Mouse (Mus musculus) cerebellum, adult 9-10 months (tissue): Measurements from ENCODE around the gene Add3.
A peak's percentile ranks its signal among the peaks of the same experiment; 100 is the strongest.

ENCODE experiments used
- DNase-seq: peaks from one replicate; pipeline ENCODE4 v3.0.0; 2022

Gene Add3

GRCm38 (mm10) chr19:53243956-53244355 is 103.7 kb downstream of the Add3 start:
- DNase-seq: no peak

- DNase-seq: no peak
Measured at GRCm38 (mm10) chr19:53247558-53247957, 107.3 kb downstream of the Add3 start.

DNA sequence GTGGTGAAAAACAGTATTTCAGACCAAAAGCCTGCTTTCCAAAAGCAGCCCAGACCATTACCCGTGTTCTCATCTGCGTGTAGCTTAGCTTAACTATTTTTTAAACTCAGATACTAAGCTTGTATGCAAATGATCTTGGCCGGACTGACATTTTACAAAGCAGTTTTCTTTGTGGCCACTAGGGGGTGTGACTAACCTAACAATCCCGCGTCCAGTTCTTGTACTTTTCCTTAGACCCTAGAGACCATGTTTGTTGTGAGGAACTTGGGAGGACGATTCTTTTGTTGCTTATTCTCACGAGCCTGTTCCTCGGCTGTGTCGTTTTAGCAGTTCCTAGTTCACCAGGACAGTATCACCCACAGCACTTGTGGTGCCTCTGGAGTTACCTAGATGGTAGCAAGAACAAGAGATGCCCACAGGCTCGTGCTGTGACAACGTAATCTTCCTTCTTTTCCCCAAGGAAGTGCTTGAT is 107.8 kb downstream of the Add3 start:
- DNase-seq: peak; percentile 81

- no peak for DNase-seq
Measured at GRCm38 (mm10) chr19:53251015-53251414, 110.8 kb downstream of the Add3 start.

DNA sequence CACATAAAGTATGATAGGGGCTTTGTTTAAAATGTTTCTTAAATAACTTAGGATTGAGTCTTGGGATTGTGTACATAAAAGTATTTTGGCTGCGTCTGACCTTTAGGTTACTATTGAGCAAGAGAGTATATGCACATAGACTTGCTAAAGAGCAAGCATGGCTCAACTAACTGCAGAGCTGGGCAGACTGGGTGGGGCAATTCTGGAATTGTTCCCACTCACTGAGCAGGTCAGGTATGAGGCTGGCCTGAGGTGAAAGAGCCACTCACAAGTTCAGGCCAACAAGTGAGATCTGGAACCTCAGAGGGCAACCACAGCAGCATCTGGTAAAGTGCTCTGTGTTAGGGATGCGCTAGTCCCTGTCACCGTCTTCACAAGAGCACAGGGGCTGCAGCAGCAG is 111.4 kb downstream of the Add3 start:
- DNase-seq: no peak

- no peak for DNase-seq
Measured at GRCm38 (mm10) chr19:53252111-53253028, 112.1 kb downstream of the Add3 start.

- DNase-seq: no peak
Measured at GRCm38 (mm10) chr19:53256361-53256760, 116.1 kb downstream of the Add3 start.

- DNase-seq: no peak
Measured at GRCm38 (mm10) chr19:53256991-53257594, 116.8 kb downstream of the Add3 start.

DNA sequence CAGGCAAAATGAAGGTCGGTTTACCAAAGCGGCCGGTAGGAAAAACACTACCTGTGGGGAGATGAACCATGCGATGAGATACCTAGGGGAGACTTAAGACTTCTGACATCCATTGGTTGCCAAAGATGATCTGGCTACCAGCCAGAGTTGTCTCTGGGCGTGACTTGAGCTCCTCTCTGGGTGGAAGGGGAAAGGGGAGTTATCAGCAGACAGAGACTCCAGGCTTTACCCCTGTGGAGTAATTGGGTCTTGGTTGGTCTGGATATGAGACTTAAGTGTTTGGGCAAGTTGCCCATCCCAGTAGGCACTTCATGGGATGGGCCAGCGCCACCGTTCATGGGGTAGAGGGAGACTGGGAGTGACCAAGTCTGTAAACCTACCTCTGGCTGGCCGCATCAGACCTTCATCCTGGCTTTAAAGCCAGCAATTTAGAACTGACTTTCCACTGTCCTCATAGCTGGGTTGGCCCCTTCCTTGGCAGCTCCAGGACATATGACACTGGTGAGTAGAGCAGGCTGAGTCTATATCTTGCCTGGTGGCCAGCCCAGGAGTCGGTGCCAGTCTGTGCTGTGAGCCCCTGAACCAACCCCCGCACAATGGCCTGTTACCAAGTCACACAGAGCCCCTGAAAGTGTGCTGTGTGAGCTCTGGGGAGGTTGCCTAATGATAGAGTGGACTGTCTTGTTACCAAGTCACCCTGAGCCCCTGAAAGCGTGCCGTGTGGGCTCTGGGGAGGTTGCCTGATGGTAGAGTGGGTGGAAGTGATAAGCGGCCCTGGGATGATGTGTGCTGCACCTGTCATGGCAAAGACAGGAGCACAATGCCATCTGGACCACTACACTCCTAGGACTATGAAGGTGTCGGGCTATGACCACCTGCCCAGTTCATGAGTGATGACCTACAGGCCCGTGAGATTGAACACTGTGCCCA is 117.7 kb downstream of the Add3 start:
- DNase-seq: peak; percentile 46

GRCm38 (mm10) chr19:53258740-53259506 is 118.7 kb downstream of the Add3 start:
- no peak for DNase-seq

- peak; percentile 82 for DNase-seq
Measured at GRCm38 (mm10) chr19:53259541-53259940, 119.3 kb downstream of the Add3 start.

DNA sequence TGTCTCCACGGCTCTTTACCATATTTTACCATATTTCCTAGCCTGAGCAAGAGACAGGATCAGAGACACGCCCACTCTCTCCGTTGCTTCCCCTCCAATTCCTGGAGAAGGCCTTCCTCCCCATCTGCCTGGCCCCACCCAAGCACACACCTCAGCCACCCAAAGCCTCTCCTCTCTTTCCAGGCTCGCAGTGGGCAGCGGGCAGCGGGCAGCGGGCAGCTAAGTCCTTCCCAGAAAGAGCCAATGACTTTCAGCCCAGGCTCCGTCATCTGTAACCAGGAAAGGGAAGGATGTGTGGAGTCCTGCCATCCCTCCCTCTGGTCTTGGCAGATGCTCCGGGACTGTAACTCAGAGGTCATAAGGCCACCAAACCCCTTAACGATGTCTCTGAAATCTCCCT is 120.0 kb downstream of the Add3 start:
- DNase-seq: no peak

- DNase-seq: no peak
Measured at GRCm38 (mm10) chr19:53260828-53261227, 120.6 kb downstream of the Add3 start.

DNA sequence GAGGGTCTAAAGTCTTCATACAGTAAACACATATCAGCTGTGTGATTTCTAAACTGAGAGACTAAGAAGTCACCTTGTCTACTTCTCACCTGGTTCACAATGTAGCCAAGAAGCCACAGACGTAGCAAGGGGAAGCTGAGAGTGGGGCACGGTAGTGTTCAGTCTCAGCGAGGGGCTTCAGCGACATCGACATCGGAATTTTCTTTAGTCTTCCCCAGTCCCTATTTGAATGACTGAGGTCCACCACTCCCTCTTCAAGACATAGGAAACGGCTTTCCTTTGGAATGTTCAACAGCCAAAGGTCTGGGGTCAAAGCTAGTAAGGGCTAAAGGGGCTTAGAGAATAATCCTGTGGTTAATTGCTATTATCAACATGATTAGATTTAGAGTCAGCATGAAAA is 121.8 kb downstream of the Add3 start:
- no peak for DNase-seq

DNA sequence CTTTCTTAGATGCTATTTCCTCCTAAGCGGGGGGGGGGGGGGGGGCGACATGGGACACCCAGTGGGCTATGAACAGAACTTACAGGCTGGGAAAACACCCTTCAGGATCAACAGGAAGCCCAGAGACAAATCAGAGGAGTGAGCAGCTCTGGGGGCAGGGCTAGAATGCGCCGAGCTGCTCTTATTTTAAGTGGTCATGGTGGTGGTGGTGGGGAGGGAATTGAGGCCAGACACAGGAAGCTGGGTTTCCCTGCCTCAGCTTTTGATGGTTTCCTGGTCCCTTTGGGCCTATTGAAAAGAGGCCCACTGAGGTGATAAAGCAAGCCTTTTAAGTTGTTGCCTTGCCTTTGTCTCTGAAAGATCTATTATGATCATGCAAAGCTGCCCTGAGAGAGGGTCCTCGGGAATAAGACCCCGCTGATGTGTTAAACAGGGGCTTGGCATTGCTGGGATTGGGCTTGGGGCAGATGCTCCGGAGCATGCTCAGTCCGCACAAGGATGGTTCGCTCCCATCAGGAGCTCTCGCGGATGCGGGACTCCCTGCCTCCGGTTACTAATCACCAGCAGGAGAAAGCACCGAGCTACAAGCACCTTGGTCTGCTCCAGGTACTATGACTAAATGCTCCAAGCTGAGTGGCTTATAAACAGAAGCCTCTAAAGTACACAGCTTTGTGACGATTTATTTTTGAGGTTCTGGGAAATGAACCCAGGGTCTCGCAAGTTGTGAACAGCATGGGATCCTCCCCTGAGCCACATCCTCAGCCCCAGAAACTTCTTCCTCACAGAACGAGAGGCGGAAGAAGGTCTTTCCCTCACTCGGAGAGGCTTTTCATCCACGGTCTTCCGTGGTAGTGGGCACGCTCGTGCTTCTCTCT is 123.9 kb downstream of the Add3 start:
- no peak for DNase-seq

- DNase-seq: no peak
Measured at GRCm38 (mm10) chr19:53264821-53265727, 124.8 kb downstream of the Add3 start.

DNA sequence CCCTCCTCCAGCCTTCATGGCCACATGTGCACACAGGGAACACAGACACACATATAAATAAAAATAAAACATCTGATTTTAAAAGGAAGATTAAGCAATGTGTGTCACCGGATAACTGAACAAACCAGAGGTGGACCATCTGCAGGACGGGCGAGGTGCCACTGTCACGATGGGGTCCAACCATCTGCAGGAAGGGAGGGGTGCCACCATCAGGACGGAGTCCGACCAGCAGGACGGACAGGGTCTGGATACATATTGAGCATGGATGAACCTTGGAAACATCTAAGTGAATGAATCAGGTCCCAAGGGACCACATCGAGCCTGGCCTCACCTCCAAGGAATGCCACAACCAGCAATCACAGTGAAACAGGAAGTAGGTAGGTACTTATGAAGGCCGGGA is 127.1 kb downstream of the Add3 start:
- no peak for DNase-seq

DNA sequence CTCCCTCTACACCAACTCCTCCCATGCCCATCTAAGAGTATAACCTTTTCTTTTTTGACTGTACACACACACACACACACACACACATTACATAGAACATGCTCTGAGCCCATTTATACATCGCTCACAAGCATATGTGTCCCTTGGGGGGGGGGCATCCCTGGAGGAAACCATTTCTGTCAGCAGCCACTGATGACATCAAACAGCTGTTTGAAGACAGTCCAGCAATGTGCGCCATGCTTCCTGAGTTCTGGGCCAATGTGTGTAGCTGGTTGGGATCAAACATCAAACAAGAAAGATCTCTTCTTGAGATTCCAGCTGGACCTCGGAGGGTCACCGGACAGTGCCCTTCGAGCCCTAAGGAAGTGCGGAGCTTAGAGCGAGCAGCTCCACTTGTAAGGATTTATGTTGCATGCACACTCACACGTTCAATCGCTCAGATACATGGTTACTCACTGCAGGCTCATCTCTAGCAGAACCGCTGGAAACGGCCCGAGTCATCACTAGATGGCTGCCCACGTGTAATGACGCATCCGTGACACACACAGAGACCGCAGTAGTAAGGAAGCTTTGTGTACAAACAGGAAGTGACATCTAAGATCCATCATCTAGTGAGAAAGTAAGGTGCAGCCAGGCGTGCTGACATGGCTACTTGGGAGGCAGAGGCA is 132.9 kb downstream of the Add3 start:
- no peak for DNase-seq

GRCm38 (mm10) chr19:53273781-53274428 is 133.7 kb downstream of the Add3 start:
- no peak for DNase-seq
